Mouse (Mus musculus) myocyte (in vitro differentiated cells): Measurements from ENCODE around the gene Wnt10b. TPM values are rescaled to one million over a fixed set of nuclear protein-coding genes. Genes with fewer than 3 reads are reported as not detected.

ENCODE experiments used
- H3K27me3 ChIP-seq: one replicate; pipeline ENCODE4 v1.6.1; 2011; ENCODE audit not compliant: control insufficient read depth, insufficient read depth, insufficient read length
- H3K36me3 ChIP-seq: one replicate; pipeline ENCODE4 v1.6.1; 2011; ENCODE audit not compliant: control insufficient read depth, insufficient read depth
- H3K4me2 ChIP-seq: one replicate; pipeline ENCODE4 v1.6.1; 2011; ENCODE audit warnings: low read depth, control low read depth
- H3K4me3 ChIP-seq: one replicate; pipeline ENCODE4 v1.5.1; 2011; ENCODE audit warnings: mild to moderate bottlenecking, control low read depth, moderate library complexity
- H3K79me2 ChIP-seq: one replicate; pipeline ENCODE4 v1.6.1; 2011; ENCODE audit not compliant: control insufficient read depth, insufficient read depth
- H3ac ChIP-seq: one replicate; pipeline ENCODE4 v1.6.1; 2011; ENCODE audit not compliant: control insufficient read depth, insufficient read length
- CEBPB ChIP-seq: IDR thresholded peaks from 2 replicates; pipeline ENCODE4 v1.6.1; 2011; ENCODE audit warnings: mild to moderate bottlenecking, moderate library complexity; ENCODE audit not compliant: poor library complexity, insufficient read depth, severe bottlenecking
- E2F4 ChIP-seq: IDR thresholded peaks from one replicate; pipeline ENCODE4 v1.6.1; 2011; ENCODE audit warnings: mild to moderate bottlenecking, control low read depth, moderate library complexity; ENCODE audit not compliant: insufficient read depth
- MAX ChIP-seq: IDR thresholded peaks from one replicate; pipeline ENCODE4 v1.6.1; 2011; ENCODE audit warnings: low read depth, mild to moderate bottlenecking, control low read depth
- MYOD1 ChIP-seq, 3 experiments: IDR thresholded peaks; one replicate each; pipeline ENCODE4 v1.6.1; 2011; ENCODE audit warnings: control low read depth in 2 of 3, low read depth in 2 of 3, mild to moderate bottlenecking in 2 of 3, moderate library complexity in 1 of 3; ENCODE audit not compliant: insufficient read length in 2 of 3, control insufficient read depth in 1 of 3
- MYOG ChIP-seq, 3 experiments: IDR thresholded peaks; one replicate each; pipeline ENCODE4 v1.6.1; 2011; ENCODE audit warnings: control low read depth in 2 of 3, low read depth in 2 of 3, mild to moderate bottlenecking in 2 of 3; ENCODE audit not compliant: insufficient read length in 2 of 3, control insufficient read depth in 1 of 3, insufficient read depth in 1 of 3
- POLR2A ChIP-seq: IDR thresholded peaks from one replicate; pipeline ENCODE4 v1.6.1; 2011; ENCODE audit warnings: low read depth, mild to moderate bottlenecking, control low read depth, moderate library complexity; ENCODE audit not compliant: insufficient read length
- POLR2AphosphoS2 ChIP-seq: IDR thresholded peaks from one replicate; pipeline ENCODE4 v1.6.1; 2011; ENCODE audit warnings: low read depth, control low read depth; ENCODE audit not compliant: insufficient read length
- REST ChIP-seq: IDR thresholded peaks from one replicate; pipeline ENCODE4 v1.6.1; 2011; ENCODE audit warnings: mild to moderate bottlenecking, control low read depth, moderate library complexity; ENCODE audit not compliant: insufficient read depth, insufficient read length
- SRF ChIP-seq: IDR thresholded peaks from one replicate; pipeline ENCODE4 v1.6.1; 2011; ENCODE audit warnings: low read depth; ENCODE audit not compliant: control insufficient read depth, insufficient read length
- TCF12 ChIP-seq: IDR thresholded peaks from one replicate; pipeline ENCODE4 v1.6.1; 2011; ENCODE audit warnings: mild to moderate bottlenecking, control low read depth; ENCODE audit not compliant: poor library complexity, insufficient read depth, severe bottlenecking
- TCF3 ChIP-seq: IDR thresholded peaks from one replicate; pipeline ENCODE4 v1.6.1; 2011; ENCODE audit warnings: low read depth, control low read depth; ENCODE audit not compliant: insufficient read length
- USF1 ChIP-seq: IDR thresholded peaks from one replicate; pipeline ENCODE4 v1.6.1; 2011; ENCODE audit warnings: low read depth, mild to moderate bottlenecking, control low read depth, moderate library complexity
- polyA plus RNA-seq: library from polyadenylated mRNA; unstranded; fragments of >200 nt; fragmentation: generic; extraction: Trizol; gene quantifications from one replicate; pipeline ENCODE4 v1.2.1, GENCODE M21; 2012; ENCODE audit warnings: missing spikeins

Wnt10b gene
- polyA plus RNA-seq, 1 experiment, result 3.3 TPM

DNA sequence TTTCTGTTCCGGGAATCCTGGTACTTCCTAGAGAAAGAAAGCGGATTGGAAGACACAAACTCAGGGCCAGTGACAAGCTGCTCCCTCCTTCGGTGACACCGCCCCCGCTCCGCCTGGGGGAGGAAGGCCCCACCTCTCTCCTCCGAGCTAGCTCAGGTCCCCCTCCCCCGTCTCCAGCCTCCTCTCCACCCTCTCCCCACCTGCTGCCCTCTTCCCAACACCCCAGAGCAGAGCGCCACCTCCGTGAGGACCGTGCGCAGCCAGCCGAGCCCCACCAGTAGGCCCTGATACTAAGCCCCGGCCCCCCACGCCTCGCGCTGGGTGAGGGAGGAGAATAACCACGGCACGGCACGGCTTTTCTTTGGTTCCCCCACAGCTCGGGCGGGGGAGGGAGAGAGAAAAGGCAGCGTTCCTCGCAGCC is 15.7 kb downstream of the Wnt10b start:
- Histone ChIP-seq H3K36me3 (peaks cover 11% of the 10 kb centered on the region), H3K79me2 (peaks cover 56% of the 10 kb centered on the region), H3K4me3 (peak overlapping the region; percentile 78), H3K27me3 (no peaks in the 10 kb centered on the region), H3K4me2 (peak overlapping the region; percentile 75), H3ac (peak overlapping the region; percentile 74)
- peak; percentile 2 for TF ChIP-seq TCF12
- TF ChIP-seq MYOG (IDR thresholded peaks at IDR 0.05; ENCODE audit: control insufficient read depth in 1 of 3, insufficient read depth in 1 of 3, insufficient read length in 2 of 3, low read depth in 2 of 3), result peak in 2 of 3 experiments; percentile 29 to 78
- peak; percentile 60 for TF ChIP-seq POLR2A
- peak in 2 of 3 experiments; percentile 57 to 86 for TF ChIP-seq MYOD1 (IDR thresholded peaks at IDR 0.05; ENCODE audit: control insufficient read depth in 1 of 3, insufficient read length in 2 of 3, low read depth in 2 of 3)
- no peak for TF ChIP-seq CEBPB
- TF ChIP-seq POLR2AphosphoS2, result peak; percentile 35
- TF ChIP-seq USF1, result no peak

DNA sequence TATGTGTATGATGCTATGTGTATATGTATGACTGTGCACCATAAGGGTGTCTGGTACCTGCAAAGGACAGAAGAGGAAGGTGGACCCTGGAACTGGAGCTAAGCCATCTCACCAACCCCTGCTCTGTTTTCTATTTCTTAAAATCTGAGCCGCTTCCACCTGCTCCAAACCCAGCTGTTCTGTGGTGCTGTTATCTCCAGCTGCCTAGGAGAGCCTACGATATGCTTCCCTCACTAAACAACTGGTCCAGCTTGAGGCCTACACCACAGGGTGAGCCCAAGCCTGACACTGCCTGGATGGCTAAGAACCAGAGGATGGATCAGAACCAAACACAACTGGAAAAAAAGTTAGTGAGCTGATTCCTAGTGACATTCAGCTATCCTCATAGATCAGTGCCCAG is 23.8 kb downstream of the Wnt10b start:
- no peak overlapping the region for H3K4me2 ChIP-seq
- peaks cover 94% of the 10 kb centered on the region for H3K79me2 ChIP-seq
- no peak overlapping the region for H3K4me3 ChIP-seq
- no peak overlapping the region for H3ac ChIP-seq
- H3K27me3 ChIP-seq, result no peaks in the 10 kb centered on the region
- H3K36me3 ChIP-seq, result peaks cover 15% of the 10 kb centered on the region
- TF ChIP-seq MAX (no peak), USF1 (no peak), MYOD1 (IDR thresholded peaks at IDR 0.05; ENCODE audit: control insufficient read depth in 1 of 3, insufficient read length in 2 of 3, low read depth in 2 of 3) (peak in 2 of 3 experiments; percentile 52 to 69), REST (no peak), E2F4 (no peak), POLR2A (no peak), TCF3 (peak; percentile 51), TCF12 (peak; percentile 70), CEBPB (no peak), POLR2AphosphoS2 (no peak), SRF (no peak), MYOG (IDR thresholded peaks at IDR 0.05; ENCODE audit: control insufficient read depth in 1 of 3, insufficient read depth in 1 of 3, insufficient read length in 2 of 3, low read depth in 2 of 3) (peak; percentile 28 to 83 (median 67))

DNA sequence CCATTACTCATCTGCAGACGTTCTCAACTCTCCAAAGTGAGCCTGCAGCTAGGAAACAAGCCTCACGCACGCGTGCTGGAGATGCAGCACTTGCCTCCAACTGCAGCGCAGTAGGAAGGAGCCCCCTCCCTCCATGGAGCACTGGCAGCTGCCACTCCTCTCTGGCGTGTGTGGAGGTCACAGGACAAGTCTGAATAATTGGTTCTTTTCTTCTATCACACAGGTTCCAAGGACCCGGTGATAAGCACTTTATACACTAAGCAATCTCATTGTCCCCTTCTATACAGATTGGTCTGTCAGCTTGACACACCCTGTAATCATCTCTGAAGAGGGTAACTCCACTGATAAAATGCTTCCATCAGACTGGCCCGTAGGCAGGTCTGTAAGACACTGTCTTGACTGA is 24.9 kb downstream of the Wnt10b start:
- no peak overlapping the region for H3ac ChIP-seq
- H3K4me2 ChIP-seq, result no peak overlapping the region
- H3K36me3 ChIP-seq, result peaks cover 13% of the 10 kb centered on the region
- no peaks in the 10 kb centered on the region for H3K27me3 ChIP-seq
- H3K79me2 ChIP-seq, result peaks cover 92% of the 10 kb centered on the region
- no peak overlapping the region for H3K4me3 ChIP-seq
- TF ChIP-seq MAX (no peak), SRF (no peak), TCF12 (no peak), REST (no peak)

DNA sequence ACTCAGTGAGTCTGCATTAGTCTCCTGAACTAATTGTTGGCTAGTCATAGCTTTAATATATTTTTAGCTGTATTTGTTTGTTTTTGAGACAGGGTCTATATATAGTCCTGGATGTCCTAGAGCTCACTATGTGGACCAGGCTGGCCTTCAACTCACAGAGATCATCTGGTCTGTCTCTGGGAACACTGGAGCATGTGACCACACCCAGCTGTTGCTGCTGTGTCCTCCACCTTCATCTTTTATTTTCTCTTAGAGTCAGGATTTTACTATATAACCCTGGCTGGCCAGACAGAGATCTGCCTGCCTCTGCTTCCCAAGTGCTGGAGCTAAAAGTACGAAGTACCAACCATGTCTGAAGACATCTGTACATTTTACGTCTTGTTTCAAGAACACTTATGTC is 28.9 kb downstream of the Wnt10b start:
- peaks cover 9% of the 10 kb centered on the region for H3K36me3 ChIP-seq
- TF ChIP-seq TCF3, result no peak
- TF ChIP-seq E2F4, result no peak
- no peak for TF ChIP-seq REST
- no peak for TF ChIP-seq POLR2AphosphoS2
- TF ChIP-seq POLR2A, result no peak
- TF ChIP-seq SRF, result no peak
- TF ChIP-seq USF1, result peak; percentile 54
- TF ChIP-seq MYOD1 (IDR thresholded peaks at IDR 0.05; ENCODE audit: control insufficient read depth in 1 of 3, insufficient read length in 2 of 3, low read depth in 2 of 3), result peak in 1 of 3 experiments; percentile 58
- peak in 1 of 3 experiments; percentile 63 for TF ChIP-seq MYOG (IDR thresholded peaks at IDR 0.05; ENCODE audit: control insufficient read depth in 1 of 3, insufficient read depth in 1 of 3, insufficient read length in 2 of 3, low read depth in 2 of 3)
- no peak for TF ChIP-seq TCF12
- TF ChIP-seq MAX, result no peak
- TF ChIP-seq CEBPB, result no peak
- no peak overlapping the region for H3K4me2 ChIP-seq
- H3K4me3 ChIP-seq, result no peak overlapping the region
- H3K79me2 ChIP-seq, result peaks cover 91% of the 10 kb centered on the region
- no peak overlapping the region for H3ac ChIP-seq
- H3K27me3 ChIP-seq, result no peaks in the 10 kb centered on the region

DNA sequence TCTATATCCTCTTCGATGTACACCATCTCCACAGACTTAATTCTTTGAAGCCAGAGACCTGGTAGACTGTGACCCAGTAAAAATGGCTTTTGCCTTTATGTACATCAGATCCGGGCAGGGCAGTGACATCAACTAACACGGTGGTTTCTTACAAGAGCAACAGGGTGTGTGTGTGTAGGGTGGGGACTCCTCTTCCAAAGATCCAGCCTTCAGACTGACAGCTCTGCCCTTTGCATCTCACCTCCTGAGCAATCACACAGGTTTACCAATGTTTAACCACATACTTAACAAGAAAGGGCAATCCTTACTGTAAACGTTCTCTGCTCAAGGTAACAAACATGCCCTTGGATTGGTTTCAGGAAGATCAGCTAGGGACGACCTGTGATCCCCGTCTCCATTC is 30.7 kb downstream of the Wnt10b start:
- Histone ChIP-seq H3K4me3 (no peak overlapping the region), H3K27me3 (no peaks in the 10 kb centered on the region), H3K79me2 (peaks cover 89% of the 10 kb centered on the region), H3ac (no peak overlapping the region), H3K4me2 (peak overlapping the region; percentile 7), H3K36me3 (peaks cover 9% of the 10 kb centered on the region)
- TF ChIP-seq E2F4 (no peak), USF1 (no peak), CEBPB (no peak), MYOD1 (IDR thresholded peaks at IDR 0.05; ENCODE audit: control insufficient read depth in 1 of 3, insufficient read length in 2 of 3, low read depth in 2 of 3) (no peak), MAX (no peak), MYOG (IDR thresholded peaks at IDR 0.05; ENCODE audit: control insufficient read depth in 1 of 3, insufficient read depth in 1 of 3, insufficient read length in 2 of 3, low read depth in 2 of 3) (no peak), SRF (no peak), REST (no peak), TCF3 (no peak), POLR2A (no peak), POLR2AphosphoS2 (no peak), TCF12 (no peak)
